Mouse (Mus musculus): ENCODE results near the gene Spata31d1b.

The Spata31d1b gene

DNA sequence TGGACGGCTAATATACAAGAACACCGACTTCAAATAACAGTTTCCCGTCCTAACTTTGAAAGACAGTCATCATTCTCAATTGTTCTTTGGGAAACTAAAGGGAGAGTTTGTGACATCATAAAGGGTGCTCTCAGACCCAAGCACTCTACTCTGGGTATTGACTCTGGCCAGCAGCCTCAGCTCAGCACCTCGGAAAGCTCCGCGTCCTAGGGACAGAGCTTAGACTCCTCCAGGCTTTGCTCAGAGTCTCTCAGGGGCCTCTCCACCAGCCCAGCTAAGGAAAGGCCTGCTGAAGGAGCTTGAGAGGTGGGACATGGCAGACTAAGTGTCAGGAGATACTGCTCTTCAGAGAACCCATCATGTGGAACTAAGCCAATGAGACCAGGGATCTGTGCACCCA is 34.1 kb downstream of the Spata31d1b start:
- DNase-seq (ENCODE audit: low read depth, low spot score), result peak; percentile 57

DNA sequence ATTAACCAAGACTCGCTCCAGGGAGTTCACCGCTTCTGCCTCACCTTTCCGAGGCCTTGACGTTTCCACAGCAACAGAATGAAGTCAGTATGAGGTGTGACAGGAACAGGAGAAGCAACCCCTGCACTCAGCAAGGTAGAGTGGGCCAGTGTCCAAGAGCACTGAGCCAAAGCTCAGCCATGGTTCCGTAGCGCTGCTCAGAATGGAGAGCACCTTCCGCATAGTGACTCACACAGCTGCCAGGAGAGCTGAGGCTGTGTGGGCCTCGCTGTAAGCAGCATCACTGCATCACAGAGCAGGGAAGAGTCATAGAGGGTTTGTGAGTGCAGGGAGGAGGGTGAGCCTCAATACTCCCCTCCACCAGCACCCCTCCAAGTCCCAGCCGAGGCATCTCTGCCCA is 34.6 kb downstream of the Spata31d1b start, which contains the start of gene 1700014D04Rik:
Gene 1700014D04Rik, minus strand, starts transcription at position 42 of the 400 bp plus-strand sequence.
- DNase-seq (ENCODE audit: low read depth, low spot score), result no peak

DNA sequence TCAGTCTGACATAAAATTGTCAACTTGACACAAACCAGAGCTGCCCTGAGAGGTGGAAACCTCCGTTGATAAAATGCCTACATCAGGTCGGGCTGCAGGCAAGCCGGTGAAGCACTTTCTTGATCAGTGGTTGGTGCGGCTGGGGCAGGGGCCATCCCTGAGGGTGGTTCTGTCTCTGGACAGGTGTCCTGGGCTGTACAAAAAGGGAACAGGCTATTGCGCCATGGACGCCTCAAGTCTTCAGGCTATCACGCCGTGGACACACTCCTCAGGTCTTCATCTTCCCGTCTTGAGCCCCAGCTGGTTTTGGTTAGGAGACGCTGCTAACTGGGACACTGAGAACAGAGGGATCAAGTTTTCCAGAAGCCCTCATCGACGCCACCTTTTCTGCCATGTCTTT is 38.2 kb downstream of the Spata31d1b start:
- no peak for DNase-seq (ENCODE audit: low read depth, low spot score)

DNA sequence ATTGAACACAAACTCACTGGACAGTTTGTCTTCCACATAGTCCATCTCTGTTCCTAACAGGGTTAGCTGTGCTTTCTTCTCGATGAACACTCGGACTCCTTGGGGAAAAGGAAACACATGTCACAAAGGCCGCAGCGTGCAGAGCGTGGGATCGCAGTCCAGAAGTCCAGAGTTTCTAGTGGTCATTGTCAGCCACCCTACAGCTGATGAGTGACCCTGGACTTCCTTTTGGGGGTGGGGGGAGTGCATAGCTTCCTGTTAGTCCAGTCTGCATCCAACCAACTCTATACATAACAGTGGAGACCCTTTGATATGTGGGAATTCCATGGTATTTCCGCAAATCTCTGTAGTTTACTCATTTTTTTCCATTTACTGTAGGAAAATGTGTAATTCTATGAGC is 44.8 kb downstream of the Spata31d1b start:
- no peak for DNase-seq (ENCODE audit: low read depth, low spot score)

DNA sequence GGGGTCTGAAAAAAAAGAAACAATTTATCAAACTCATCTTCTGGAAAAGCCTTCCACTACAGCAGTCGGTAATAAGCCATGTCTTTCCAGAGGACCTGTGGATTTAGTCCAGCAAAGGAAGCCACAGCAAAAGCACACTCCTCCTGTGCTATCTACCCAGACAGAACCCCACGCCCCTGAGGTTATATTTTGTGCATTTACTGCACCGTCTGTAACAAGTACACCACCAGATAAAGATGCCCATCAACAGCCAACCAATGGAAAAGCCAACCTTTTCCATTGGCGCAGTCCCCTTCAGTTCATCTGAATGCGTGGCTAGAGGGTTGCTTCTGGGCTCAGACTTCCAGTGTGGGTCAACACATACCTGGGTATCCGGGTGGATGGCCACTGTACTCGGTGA is 50.7 kb downstream of the Spata31d1b start:
- no peak for DNase-seq (ENCODE audit: low read depth, low spot score)

DNA sequence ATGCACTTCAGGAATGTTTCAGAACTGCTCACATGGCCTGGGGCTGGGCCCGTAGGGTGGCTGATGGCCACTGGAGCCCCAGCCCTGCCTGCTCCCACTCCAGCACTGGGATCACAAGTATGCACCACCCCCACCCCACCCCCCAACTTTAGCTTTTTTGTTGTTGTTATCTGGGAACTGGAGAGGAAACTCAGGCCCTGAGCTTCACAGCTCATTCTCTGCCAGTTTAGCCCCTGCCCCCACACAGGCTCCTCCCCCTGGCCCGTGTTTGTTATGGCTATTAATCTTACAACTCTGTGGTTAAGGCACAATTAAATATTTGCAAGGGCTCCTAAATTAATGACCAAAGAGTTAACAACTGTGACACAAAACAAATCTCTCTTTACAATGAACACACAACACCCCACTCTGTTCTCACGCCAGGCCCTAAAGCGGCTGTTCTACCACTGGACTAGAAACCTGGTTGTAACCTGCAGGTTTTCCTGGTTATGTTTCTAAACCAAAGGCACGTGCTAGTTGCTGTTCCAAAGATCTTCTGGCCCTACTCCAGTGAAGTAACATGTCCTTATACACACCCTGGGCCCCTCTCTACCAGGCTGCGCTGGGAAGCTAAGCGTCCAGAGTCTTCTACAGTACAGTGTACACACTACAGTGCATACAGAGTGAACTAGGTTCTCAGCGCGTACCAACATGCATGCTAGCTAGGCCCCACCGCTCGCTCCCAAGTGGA is 54.9 kb downstream of the Spata31d1b start:
- DNase-seq (ENCODE audit: low read depth, low spot score), result no peak

DNA sequence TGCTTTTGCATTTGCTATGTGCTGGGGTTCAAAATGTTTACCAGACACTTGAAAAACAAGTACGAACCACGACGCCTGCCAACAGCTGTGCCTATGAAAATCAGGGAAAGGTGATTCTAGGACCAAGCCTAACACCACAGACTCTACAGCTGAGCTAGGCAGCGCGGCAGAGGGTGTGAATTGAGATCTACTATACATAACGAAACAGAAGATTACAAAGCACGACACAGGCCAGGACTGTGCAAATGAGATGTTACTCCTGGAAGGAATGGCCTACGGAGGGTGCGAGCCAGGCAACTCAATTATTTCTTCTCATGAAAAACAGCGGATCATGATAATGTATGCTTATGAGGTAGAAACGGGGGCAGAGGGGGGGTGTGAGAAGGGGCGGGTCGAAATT is 56.4 kb downstream of the Spata31d1b start:
- no peak for DNase-seq (ENCODE audit: low read depth, low spot score)
